ENCODE assay signal across 13 mouse cellular contexts in the genomic region with DNA sequence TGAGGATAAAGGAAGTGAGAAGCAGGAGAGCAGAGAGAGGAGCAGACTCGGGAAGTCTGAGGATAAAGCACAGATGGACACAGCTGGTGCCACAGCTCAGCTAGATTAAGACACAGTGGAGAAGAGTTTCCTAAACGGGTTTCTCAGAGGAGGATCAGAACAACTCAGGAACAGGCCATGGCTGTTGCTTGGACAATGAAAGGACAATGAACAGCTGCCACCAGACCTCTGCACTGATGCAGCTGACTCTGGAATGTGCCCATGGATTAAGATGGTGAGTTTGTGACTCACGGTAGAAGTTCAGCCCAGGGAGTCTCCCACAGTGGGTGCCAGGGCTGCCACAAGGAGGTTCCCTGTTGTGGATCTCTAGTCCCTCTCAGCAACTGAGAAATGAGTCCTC. TPM values are rescaled to one million over a fixed set of nuclear protein-coding genes. Genes with fewer than 3 reads are reported as not detected.
A peak's percentile ranks its signal among the peaks of the same experiment; 100 is the strongest.
DNase-seq lines count a peak whose midpoint lies in the region; ATAC-seq and TF ChIP-seq lines count a peak whose summit lies in the region.
"Had no signal": no experiment of that assay in that cellular context is flagged by ENCODE, and none has a peak within 500 bp of the region (broad histone marks: within the 10 kb centered on the region; RNA-seq: fewer than 3 reads in every experiment).

No protein-coding gene starts in this region.

- H3K4me1 ChIP-seq in intestine, embryonic 14.5 days (replicated peaks; ENCODE audit: control insufficient read depth, insufficient read depth, low read length) = no peaks in the 10 kb centered on the region; the same call in 1 of the 2 replicates
- H3K4me1 ChIP-seq in intestine, postnatal 0 days (replicated peaks; ENCODE audit: control insufficient read depth, insufficient read depth, low read length) = no peaks in the 10 kb centered on the region
- H3K4me1 ChIP-seq: neural tube, embryonic 12.5 days had no signal

- H3K27ac ChIP-seq in intestine, embryonic 14.5 days (ENCODE audit: low read depth) = peak overlapping the region; percentile 24; the same call in 1 of the 2 replicates
- no peak overlapping the region for H3K27ac ChIP-seq in intestine, postnatal 0 days (ENCODE audit: low read depth, low read length)
- H3K27ac ChIP-seq: hindbrain, embryonic 14.5 days; neural tube, embryonic 12.5 days had no signal

- H3K36me3 ChIP-seq in intestine, embryonic 14.5 days (ENCODE audit: control insufficient read depth, insufficient read depth, low read length) = peaks cover 5% of the 10 kb centered on the region; the same call in 1 of the 2 replicates
- H3K36me3 ChIP-seq in intestine, postnatal 0 days (ENCODE audit: control insufficient read depth, insufficient read depth) = peaks cover 12% of the 10 kb centered on the region; the same call in 1 of the 2 replicates

- POLR2A ChIA-PET in Patski (lab: Charles Lee) = no interaction called here

- CTCF ChIA-PET in Patski (lab: Charles Lee) = interaction anchor here (1.2 kb wide), 1 partner anchor 28 kb away, joined by 3 read pairs; no protein-coding TSS in a partner anchor

- no peak for ATAC-seq in intestine, embryonic 14.5 days (replicated peaks; ENCODE audit: low FRiP score, low TSS enrichment, low read depth)
- no peak for ATAC-seq in intestine, postnatal 0 days
- ATAC-seq in Patski = peak; percentile 96
- ATAC-seq in megakaryocyte-erythroid progenitor cell, adult 5-6 weeks (replicated peaks; ENCODE audit: low FRiP score, low TSS enrichment, poor library complexity, severe bottlenecking) = no peak

- in situ Hi-C loops in Patski (cut with MboI; ENCODE audit: low pct_unique_long_range_greater_than_20kb) = no loop called here

- WGBS in intestine, embryonic 14.5 days = 14% methylated on average over 3 of the region's 3 CpGs
- whole genome bisulfite sequencing in intestine, postnatal 0 days = 43% methylated on average over 3 of the region's 3 CpGs

- no peaks in the 10 kb centered on the region for H3K9me3 ChIP-seq in intestine, embryonic 14.5 days (ENCODE audit: control insufficient read depth, low read length)
- H3K9me3 ChIP-seq in intestine, postnatal 0 days (ENCODE audit: control insufficient read depth) = no peaks in the 10 kb centered on the region
- H3K9me3 ChIP-seq: neural tube, embryonic 12.5 days had no signal

- no peak overlapping the region for H3K4me3 ChIP-seq in intestine, embryonic 14.5 days (ENCODE audit: low read depth, low read length)
- H3K4me3 ChIP-seq in intestine, postnatal 0 days (ENCODE audit: low read depth, low read length) = no peak overlapping the region
- H3K4me3 ChIP-seq: neural tube, embryonic 12.5 days had no signal

- TF ChIP-seq CTCF in intestine, postnatal 0 days (IDR thresholded peaks at IDR 0.05; ENCODE audit: low read depth) = no peak
- peak; percentile 17 for TF ChIP-seq CTCF in Patski (IDR thresholded peaks at IDR 0.05)

- DNase-seq in intestine, embryonic 14.5 days (ENCODE audit: low spot score) = no peak
- peak; percentile 28 for DNase-seq in Patski (ENCODE audit: low read depth, low spot score)
- peak; percentile 8 to 17 for DNase-seq in heart, postnatal 36 days
- peak; percentile 28 for DNase-seq in lung, postnatal 25 days (ENCODE audit: low spot score)
- no peak for DNase-seq in adrenal gland, adult 18-20 months (ENCODE audit: low spot score in 2 of 2)
- DNase-seq in ovary, postnatal 14 days (ENCODE audit: low spot score) = no peak
- DNase-seq: right cerebral cortex, postnatal 4 days; thymus, adult 2 months had no signal

- intact Hi-C loops in heart, postnatal 36 days (cut with DNase I) = no loop called here

- H3K27me3 ChIP-seq in intestine, embryonic 14.5 days (replicated peaks; ENCODE audit: control insufficient read depth, insufficient read depth, low read length) = no peaks in the 10 kb centered on the region
- H3K27me3 ChIP-seq in intestine, postnatal 0 days (replicated peaks; ENCODE audit: control insufficient read depth, insufficient read depth, low read length) = no peaks in the 10 kb centered on the region
- no peaks in the 10 kb centered on the region for H3K27me3 ChIP-seq in Patski
- H3K27me3 ChIP-seq: CH12.LX; neural tube, embryonic 12.5 days had no signal

- no peak overlapping the region for H3K9ac ChIP-seq in intestine, embryonic 14.5 days (ENCODE audit: low read length)
- no peak overlapping the region for H3K9ac ChIP-seq in intestine, postnatal 0 days (ENCODE audit: low read depth, low read length)
- H3K9ac ChIP-seq: hindbrain, embryonic 14.5 days; neural tube, embryonic 12.5 days had no signal

- H3K4me2 ChIP-seq in intestine, embryonic 14.5 days (ENCODE audit: low read length) = no peak overlapping the region
- no peak overlapping the region for H3K4me2 ChIP-seq in intestine, postnatal 0 days (replicated peaks; ENCODE audit: low read depth)
- H3K4me2 ChIP-seq: hindbrain, embryonic 14.5 days; neural tube, embryonic 12.5 days had no signal

RNA-seq across cellular contexts. Expression of a gene that starts 51.1 kb away (rescaled TPM):
- polyA plus RNA-seq in intestine, embryonic 14.5 days (2014; fragmentation: Nextera tagmentation; extraction: Ambion mirVana) = 13.3 and 14.0 TPM in 2 replicates
- polyA plus RNA-seq in intestine, postnatal 0 days (2015; fragmentation: Nextera tagmentation; extraction: Ambion mirVana) = 5.2 and 5.4 TPM in 2 replicates
- polyA plus RNA-seq in Patski (2021) = 11.0 TPM
- total RNA-seq in heart, postnatal 36 days (2021) = 1 to 10 TPM; 2.0 to 2.1 TPM
- total RNA-seq in adrenal gland, adult 18-20 months (2021) = 1 to 10 TPM; 6.8 to 8.9 TPM
- 35.5 and 46.3 TPM in 2 replicates for total RNA-seq in megakaryocyte-erythroid progenitor cell, adult 5-6 weeks (2014; fragmentation: Nextera tagmentation)
- 42.7 and 49.9 TPM in 2 replicates for total RNA-seq in megakaryocyte-erythroid progenitor cell, adult 5-6 weeks (2017)

RNA-seq across cellular contexts. Expression of a gene that starts 51.4 kb away (rescaled TPM):
- polyA plus RNA-seq in intestine, embryonic 14.5 days (2014; fragmentation: Nextera tagmentation; extraction: Ambion mirVana) = 6.7 and 7.6 TPM in 2 replicates
- 4.7 and 4.9 TPM in 2 replicates for polyA plus RNA-seq in intestine, postnatal 0 days (2015; fragmentation: Nextera tagmentation; extraction: Ambion mirVana)
- polyA plus RNA-seq in Patski (2021) = 5.9 TPM
- 1 to 10 TPM; 4.0 to 4.1 TPM for total RNA-seq in heart, postnatal 36 days (2021)
- 1 to 10 TPM; 7.8 to 8.0 TPM for total RNA-seq in adrenal gland, adult 18-20 months (2021)
- 2.1 and 3.9 TPM in 2 replicates for total RNA-seq in megakaryocyte-erythroid progenitor cell, adult 5-6 weeks (2014; fragmentation: Nextera tagmentation)
- 2.7 and 3.5 TPM in 2 replicates for total RNA-seq in megakaryocyte-erythroid progenitor cell, adult 5-6 weeks (2017)

Comparison
In these comparisons a context has a peak if more than half of its experiments do, and no peak if none do; other contexts are left out.
1. DNase-seq: peak in Patski (single experiment), heart, postnatal 36 days (2 of 2) and lung, postnatal 25 days (single experiment); none in intestine, embryonic 14.5 days (single experiment), adrenal gland, adult 18-20 months (0 of 2) and ovary, postnatal 14 days (single experiment).